Mouse (Mus musculus) kidney, postnatal 36 days (tissue): ENCODE measurements around the gene Fastkd3.
A peak's percentile ranks its signal among the peaks of the same experiment; 100 is the strongest.

Experiments
- DNase-seq, 2 experiments: peaks; one replicate each; pipeline ENCODE4 v3.0.0; 2021 to 2022; ENCODE audit warnings: mixed read lengths in 2 of 2

The Fastkd3 gene

GRCm38 (mm10) chr13:68581747-68582516, at the start of gene Fastkd3, which contains the start of gene Mtrr:
TSS of gene Fastkd3 (plus strand) at chr13:68582234.
TSS of gene Mtrr (minus strand) at chr13:68582149.
- DNase-seq, result peak; percentile 99 to 100

- peak in 1 of 2 experiments; percentile 28 for DNase-seq
Measured at GRCm38 (mm10) chr13:68553391-68553790, 28.6 kb upstream of the Fastkd3 start.

- DNase-seq, result no peak
Measured at GRCm38 (mm10) chr13:68568110-68568509, 13.9 kb upstream of the Fastkd3 start.

GRCm38 (mm10) chr13:68568548-68568947, 13.5 kb upstream of the Fastkd3 start:
- no peak for DNase-seq

GRCm38 (mm10) chr13:68569589-68570336, 12.3 kb upstream of the Fastkd3 start:
- peak; percentile 52 to 76 for DNase-seq

GRCm38 (mm10) chr13:68572247-68572646, 9.8 kb upstream of the Fastkd3 start:
- peak; percentile 8 to 25 for DNase-seq

GRCm38 (mm10) chr13:68572966-68573913, 8.8 kb upstream of the Fastkd3 start:
- peak; percentile 62 to 68 for DNase-seq

GRCm38 (mm10) chr13:68574398-68574797, 7.6 kb upstream of the Fastkd3 start:
- no peak for DNase-seq

GRCm38 (mm10) chr13:68577945-68578344, 4.1 kb upstream of the Fastkd3 start:
- no peak for DNase-seq

- DNase-seq, result no peak
Measured at GRCm38 (mm10) chr13:68581086-68581740, 821 bp upstream of the Fastkd3 start.

- peak in 1 of 2 experiments; percentile 4 for DNase-seq
Measured at GRCm38 (mm10) chr13:68582517-68582780, 415 bp downstream of the Fastkd3 start.

GRCm38 (mm10) chr13:68583961-68584360, 1.9 kb downstream of the Fastkd3 start:
- no peak for DNase-seq

- DNase-seq, result no peak
Measured at GRCm38 (mm10) chr13:68585441-68585840, 3.4 kb downstream of the Fastkd3 start.

GRCm38 (mm10) chr13:68588352-68588751, 6.3 kb downstream of the Fastkd3 start:
- no peak for DNase-seq

- DNase-seq, result peak; percentile 26 to 34
Measured at GRCm38 (mm10) chr13:68593797-68594196, 11.8 kb downstream of the Fastkd3 start.

- DNase-seq, result no peak
Measured at GRCm38 (mm10) chr13:68597199-68597598, 15.2 kb downstream of the Fastkd3 start, which contains the start of gene 1700001L19Rik. TSS of gene 1700001L19Rik (plus strand) at chr13:68597421.

- peak; percentile 11 to 38 for DNase-seq
Measured at GRCm38 (mm10) chr13:68597667-68598066, 15.6 kb downstream of the Fastkd3 start.

GRCm38 (mm10) chr13:68598953-68599352, 16.9 kb downstream of the Fastkd3 start:
- no peak for DNase-seq

- peak; percentile 15 to 49 for DNase-seq
Measured at GRCm38 (mm10) chr13:68601184-68601583, 19.1 kb downstream of the Fastkd3 start.

GRCm38 (mm10) chr13:68603085-68603484, 21.1 kb downstream of the Fastkd3 start:
- no peak for DNase-seq

- peak; percentile 64 to 69 for DNase-seq
Measured at GRCm38 (mm10) chr13:68605689-68606126, 23.7 kb downstream of the Fastkd3 start.
